Mouse (Mus musculus) liver, adult 2 months (tissue): ENCODE data around the gene Mitf.

ENCODE experiments used
- CTCF ChIP-seq: fragments of 200-500 bp; IDR thresholded peaks from 2 replicates; pipeline ENCODE4 v1.5.1; 2011; ENCODE audit warnings: low read depth, low read length, control low read depth
- POLR2A ChIP-seq: fragments of 200-500 bp; IDR thresholded peaks from 2 replicates; pipeline ENCODE4 v1.6.1; 2011; ENCODE audit warnings: low read length, control low read depth; ENCODE audit not compliant: insufficient read depth; ENCODE audit errors: extremely low read depth

DNA sequence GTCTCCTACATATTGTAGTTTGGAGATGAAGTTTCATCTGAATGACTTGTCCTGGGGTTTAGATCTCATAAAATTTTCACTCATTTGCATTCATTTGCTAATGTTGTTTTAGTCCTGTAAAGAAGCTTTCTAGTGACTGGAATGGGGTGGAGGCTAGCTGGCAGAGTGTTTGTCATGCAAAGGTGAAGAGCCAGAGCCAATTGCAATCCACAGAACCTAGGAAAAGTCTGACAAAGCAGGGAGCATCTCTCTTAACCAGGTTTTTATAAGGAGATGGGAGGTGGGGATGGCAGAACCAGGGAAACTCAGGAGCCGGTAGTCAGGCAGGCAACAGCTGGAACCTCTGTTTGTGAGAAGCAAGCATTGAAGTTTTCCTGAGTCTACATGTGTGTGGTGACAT lies 144.9 kb downstream of the Mitf start:
- no peak for TF ChIP-seq CTCF
- TF ChIP-seq POLR2A: no peak
